Mouse (Mus musculus) kidney, adult 2 months (tissue): Measurements from ENCODE around the gene Il17rd.

Source experiments
- CTCF ChIP-seq: fragments of 200-500 bp; conservative IDR thresholded peaks from 2 replicates; pipeline ENCODE4 v1.5.1; 2011; ENCODE audit warnings: low read depth, mild to moderate bottlenecking, control low read depth, low read length, moderate library complexity, mixed read lengths; ENCODE audit not compliant: insufficient read depth, insufficient read length
- POLR2A ChIP-seq: fragments of 200-500 bp; IDR thresholded peaks from one replicate; pipeline ENCODE4 v1.6.1; 2011; ENCODE audit warnings: low read depth, low read length, control low read depth

DNA sequence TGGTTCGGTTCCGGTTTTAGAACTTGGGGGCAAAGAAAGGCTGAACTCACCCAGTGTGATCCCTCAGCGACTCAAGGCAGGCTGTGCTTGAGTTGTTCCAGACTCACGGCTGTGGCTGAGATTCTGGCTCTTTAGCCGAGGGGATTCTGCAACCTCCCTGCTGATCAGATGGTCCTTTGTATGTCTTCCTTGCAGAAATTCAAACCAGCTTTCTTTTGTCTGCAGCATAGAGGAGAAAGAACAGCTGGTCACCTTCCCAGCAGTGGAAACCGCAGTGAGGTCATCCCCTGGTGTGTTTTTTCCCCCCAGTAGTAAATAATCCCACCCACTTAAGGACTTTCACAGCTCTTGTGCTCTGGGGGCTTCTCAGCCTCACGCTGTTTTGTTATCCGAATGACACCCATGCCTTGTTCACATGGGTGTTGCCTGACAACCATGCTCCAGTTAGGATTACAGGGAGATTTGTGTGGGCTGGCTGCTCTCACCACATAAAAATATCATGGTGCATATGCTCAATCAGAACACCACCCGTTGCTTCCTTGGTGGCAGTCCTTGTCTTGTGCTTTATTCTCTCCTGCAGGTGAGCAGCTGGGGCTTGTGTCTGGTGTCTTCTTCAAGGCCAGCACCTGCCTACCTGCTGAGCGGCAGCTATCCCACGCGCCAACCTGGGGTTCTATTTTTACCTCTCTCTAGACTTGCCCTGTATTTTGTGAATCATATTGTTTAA is 67.2 kb downstream of the Il17rd start:
- TF ChIP-seq POLR2A (no peak), CTCF (no peak)
